Mouse (Mus musculus) kidney, embryonic 15.5 days (tissue): ENCODE measurements around the gene Erc2. TPM values are rescaled to one million over a fixed set of nuclear protein-coding genes. Genes with fewer than 3 reads are reported as not detected.

Source experiments
- ATAC-seq: fragments of 200-750 bp; cut with Nextera tagmentation; replicated peaks from 2 replicates; pipeline ENCODE4 v1.8.0; 2017; ENCODE audit warnings: moderate TSS enrichment; ENCODE audit not compliant: low FRiP score
- H3K27ac ChIP-seq: fragments of 300-500 bp; sonication (generic); 2 replicates; pipeline ENCODE4 v1.5.1; 2015; ENCODE audit warnings: mild to moderate bottlenecking, inconsistent platforms
- H3K27me3 ChIP-seq: fragments of 300-500 bp; sonication (generic); 2 replicates; pipeline ENCODE4 v1.6.1; 2015; ENCODE audit warnings: inconsistent platforms
- H3K36me3 ChIP-seq: fragments of 300-500 bp; sonication (generic); 2 replicates; pipeline ENCODE4 v1.6.1; 2015; ENCODE audit warnings: inconsistent platforms
- H3K4me1 ChIP-seq: fragments of 300-500 bp; sonication (generic); 2 replicates; pipeline ENCODE4 v1.6.1; 2015; ENCODE audit warnings: inconsistent platforms
- H3K4me2 ChIP-seq: fragments of 300-500 bp; sonication (generic); 2 replicates; pipeline ENCODE4 v1.6.1; 2015; ENCODE audit warnings: moderate library complexity, mild to moderate bottlenecking, inconsistent platforms
- H3K4me3 ChIP-seq: fragments of 300-500 bp; sonication (generic); replicated peaks from 2 replicates; pipeline ENCODE4 v1.5.1; 2015; ENCODE audit warnings: mild to moderate bottlenecking, inconsistent platforms
- H3K9ac ChIP-seq: fragments of 300-500 bp; sonication (generic); 2 replicates; pipeline ENCODE4 v1.6.1; 2015; ENCODE audit warnings: mild to moderate bottlenecking, inconsistent platforms
- H3K9me3 ChIP-seq: fragments of 300-500 bp; sonication (generic); replicated peaks from 2 replicates; pipeline ENCODE4 v1.6.1; 2016; ENCODE audit warnings: inconsistent platforms
- WGBS: fragments of 180-500 bp; shearing (Covaris S2); methylation state at CpG from one replicate; pipeline ENCODE4 v1.1.7; 2015; ENCODE audit warnings: mixed read lengths; 5-methylcytosine and 5-hydroxymethylcytosine counted together
- polyA plus RNA-seq: library from polyadenylated mRNA; unstranded; fragments of >200 nt; fragmentation: Nextera tagmentation; extraction: Ambion mirVana; gene quantifications from 2 replicates; pipeline ENCODE4 v1.2.1, GENCODE M21; 2015

Erc2 gene
- polyA plus RNA-seq, 1 experiment from 2014 or later = 7.0 TPM

DNA sequence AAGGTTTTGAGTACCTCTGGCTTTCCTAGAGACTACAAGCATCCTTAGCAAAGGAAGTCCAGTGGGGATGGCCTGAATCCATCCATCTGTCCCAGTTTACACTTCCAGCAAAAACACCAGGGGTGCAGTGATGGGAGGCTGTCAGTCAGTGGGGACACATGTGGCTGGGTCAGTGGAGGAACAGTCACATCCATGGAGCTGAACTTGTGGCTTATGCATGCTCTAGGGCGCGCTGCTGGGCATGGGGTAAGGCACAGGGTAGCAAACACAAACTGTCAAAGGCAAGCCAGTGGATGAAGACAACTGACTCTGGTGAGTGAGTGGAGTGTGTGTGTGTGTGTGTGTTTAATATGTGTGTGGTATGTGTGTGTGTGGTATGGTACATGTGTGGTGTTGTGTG lies 881.0 kb downstream of the Erc2 start:
- Histone ChIP-seq H3K4me2 (no peak overlapping the region), H3K4me1 (peaks cover 38% of the 10 kb centered on the region), H3K9me3 (no peaks in the 10 kb centered on the region), H3K4me3 (no peak overlapping the region), H3K36me3 (no peaks in the 10 kb centered on the region), H3K9ac (no peak overlapping the region), H3K27me3 (peaks cover 69% of the 10 kb centered on the region), H3K27ac (no peak overlapping the region)
- WGBS = 86% methylated on average over 2 of the region's 2 CpGs
- ATAC-seq = no peak

- peaks cover 72% of the 10 kb centered on the region for H3K27me3 ChIP-seq
- peak within 1 kb of the TSS; percentile 90 for H3K4me2 ChIP-seq
- H3K4me3 ChIP-seq = peak within 1 kb of the TSS; percentile 64
- H3K27ac ChIP-seq = peak within 1 kb of the TSS; percentile 92
- peak; percentile 40; the same call in 1 of the 2 replicates for ATAC-seq
- peaks cover 48% of the 10 kb centered on the region for H3K4me1 ChIP-seq
- H3K9me3 ChIP-seq = no peaks in the 10 kb centered on the region
- no peaks in the 10 kb centered on the region for H3K36me3 ChIP-seq
- peak within 1 kb of the TSS; percentile 68 for H3K9ac ChIP-seq
- WGBS = 1% methylated on average over 53 of the region's 53 CpGs
These were observed 882.1 kb downstream of the Erc2 start, which contains the start of gene Wnt5a for GRCm38 (mm10) chr14:28504101-28505050. Wnt5a (plus strand) TSS chr14:28504750.

DNA sequence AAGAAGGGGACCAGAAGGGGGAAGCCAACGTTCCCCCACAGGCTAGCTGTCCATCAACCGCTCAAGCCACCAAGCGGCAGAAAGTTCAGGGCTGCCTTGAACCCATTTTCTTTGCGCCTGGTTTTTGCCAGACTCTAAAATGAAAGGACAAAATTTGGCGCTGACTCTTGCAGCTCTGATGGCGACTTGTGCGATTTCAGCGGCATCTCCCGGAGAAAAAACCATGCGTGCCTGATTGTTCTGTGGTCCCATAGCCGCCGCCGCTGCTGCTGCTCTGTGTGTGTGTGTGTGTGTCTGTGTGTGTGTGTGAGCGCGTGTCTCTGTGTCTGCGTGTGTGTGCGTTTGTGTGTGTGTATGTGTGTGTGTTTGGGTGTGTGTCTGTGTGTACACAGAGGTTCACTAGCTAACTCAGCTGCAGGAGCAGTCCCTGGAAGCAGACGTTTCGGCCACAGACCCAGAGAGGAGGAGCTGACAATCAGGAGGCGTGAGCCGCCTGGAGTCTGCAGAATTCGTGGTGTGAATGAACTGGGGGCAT lies 882.9 kb downstream of the Erc2 start:
- peak overlapping the region; percentile 64 for H3K4me3 ChIP-seq
- peak overlapping the region; percentile 90 for H3K4me2 ChIP-seq
- H3K9ac ChIP-seq = peak overlapping the region; percentile 68
- peak; percentile 27; the same call in 1 of the 2 replicates for ATAC-seq
- peaks cover 55% of the 10 kb centered on the region for H3K4me1 ChIP-seq
- H3K27ac ChIP-seq = peak overlapping the region; percentile 92
- WGBS = under 1% methylated on average over 22 of the region's 22 CpGs
- peaks cover 77% of the 10 kb centered on the region for H3K27me3 ChIP-seq
- no peaks in the 10 kb centered on the region for H3K36me3 ChIP-seq
- no peaks in the 10 kb centered on the region for H3K9me3 ChIP-seq

GRCm38 (mm10) chr14:28505586-28506375 lies 883.6 kb downstream of the Erc2 start:
- H3K27me3 ChIP-seq = peaks cover 80% of the 10 kb centered on the region
- H3K4me2 ChIP-seq = peak overlapping the region; percentile 90
- H3K9ac ChIP-seq = peak overlapping the region; percentile 68
- H3K27ac ChIP-seq = peak overlapping the region; percentile 92
- ATAC-seq = peak; percentile 20
- no peaks in the 10 kb centered on the region for H3K36me3 ChIP-seq
- peaks cover 62% of the 10 kb centered on the region for H3K4me1 ChIP-seq
- peak overlapping the region; percentile 64 for H3K4me3 ChIP-seq
- WGBS = under 1% methylated on average over 62 of the region's 62 CpGs
- H3K9me3 ChIP-seq = no peaks in the 10 kb centered on the region

GRCm38 (mm10) chr14:28506376-28506831 lies 884.2 kb downstream of the Erc2 start:
- Histone ChIP-seq H3K36me3 (no peaks in the 10 kb centered on the region), H3K4me3 (peak overlapping the region; percentile 64), H3K9ac (peak overlapping the region; percentile 68), H3K9me3 (no peaks in the 10 kb centered on the region), H3K27me3 (peaks cover 80% of the 10 kb centered on the region), H3K4me1 (peaks cover 66% of the 10 kb centered on the region), H3K27ac (peak overlapping the region; percentile 92), H3K4me2 (peak overlapping the region; percentile 90)
- ATAC-seq = 0 out of 2 replicates have a peak, but pooled peaks have one; percentile 27
- under 1% methylated on average over 29 of the region's 29 CpGs for WGBS

DNA sequence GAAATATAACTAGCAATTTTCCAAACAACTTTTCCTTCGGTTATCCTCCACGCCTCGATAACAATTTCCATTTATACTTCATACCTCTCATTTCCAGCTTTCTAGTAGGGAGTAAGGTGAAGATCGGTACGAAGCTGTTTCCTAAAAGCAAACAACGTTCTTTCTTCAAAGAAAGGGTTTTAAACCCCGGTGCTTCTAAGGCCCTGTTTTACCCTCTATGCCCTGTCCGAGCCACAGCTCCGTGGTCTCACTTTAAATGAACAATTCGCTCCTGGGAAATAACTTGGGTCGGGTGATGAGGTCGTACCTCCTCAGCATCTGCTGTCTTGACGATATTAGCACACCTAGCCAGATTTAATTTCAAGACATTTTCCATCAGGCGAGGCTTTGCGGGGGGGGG lies 884.8 kb downstream of the Erc2 start:
- Histone ChIP-seq H3K9me3 (no peaks in the 10 kb centered on the region), H3K27ac (peak overlapping the region; percentile 92), H3K4me1 (peaks cover 66% of the 10 kb centered on the region), H3K4me3 (peak overlapping the region; percentile 64), H3K36me3 (no peaks in the 10 kb centered on the region), H3K27me3 (peaks cover 79% of the 10 kb centered on the region), H3K9ac (peak overlapping the region; percentile 68), H3K4me2 (peak overlapping the region; percentile 90)
- WGBS = 1% methylated on average over 15 of the region's 15 CpGs
- ATAC-seq = no peak

- no peaks in the 10 kb centered on the region for H3K9me3 ChIP-seq
- no peaks in the 10 kb centered on the region for H3K36me3 ChIP-seq
- H3K27ac ChIP-seq = peak overlapping the region; percentile 92
- peak overlapping the region; percentile 90 for H3K4me2 ChIP-seq
- peak overlapping the region; percentile 68 for H3K9ac ChIP-seq
- ATAC-seq = no peak
- peak overlapping the region; percentile 64 for H3K4me3 ChIP-seq
- H3K27me3 ChIP-seq = peaks cover 79% of the 10 kb centered on the region
- H3K4me1 ChIP-seq = peaks cover 66% of the 10 kb centered on the region
- WGBS = 2% methylated on average over 18 of the region's 18 CpGs
These were observed 885.2 kb downstream of the Erc2 start for GRCm38 (mm10) chr14:28507471-28507870.

DNA sequence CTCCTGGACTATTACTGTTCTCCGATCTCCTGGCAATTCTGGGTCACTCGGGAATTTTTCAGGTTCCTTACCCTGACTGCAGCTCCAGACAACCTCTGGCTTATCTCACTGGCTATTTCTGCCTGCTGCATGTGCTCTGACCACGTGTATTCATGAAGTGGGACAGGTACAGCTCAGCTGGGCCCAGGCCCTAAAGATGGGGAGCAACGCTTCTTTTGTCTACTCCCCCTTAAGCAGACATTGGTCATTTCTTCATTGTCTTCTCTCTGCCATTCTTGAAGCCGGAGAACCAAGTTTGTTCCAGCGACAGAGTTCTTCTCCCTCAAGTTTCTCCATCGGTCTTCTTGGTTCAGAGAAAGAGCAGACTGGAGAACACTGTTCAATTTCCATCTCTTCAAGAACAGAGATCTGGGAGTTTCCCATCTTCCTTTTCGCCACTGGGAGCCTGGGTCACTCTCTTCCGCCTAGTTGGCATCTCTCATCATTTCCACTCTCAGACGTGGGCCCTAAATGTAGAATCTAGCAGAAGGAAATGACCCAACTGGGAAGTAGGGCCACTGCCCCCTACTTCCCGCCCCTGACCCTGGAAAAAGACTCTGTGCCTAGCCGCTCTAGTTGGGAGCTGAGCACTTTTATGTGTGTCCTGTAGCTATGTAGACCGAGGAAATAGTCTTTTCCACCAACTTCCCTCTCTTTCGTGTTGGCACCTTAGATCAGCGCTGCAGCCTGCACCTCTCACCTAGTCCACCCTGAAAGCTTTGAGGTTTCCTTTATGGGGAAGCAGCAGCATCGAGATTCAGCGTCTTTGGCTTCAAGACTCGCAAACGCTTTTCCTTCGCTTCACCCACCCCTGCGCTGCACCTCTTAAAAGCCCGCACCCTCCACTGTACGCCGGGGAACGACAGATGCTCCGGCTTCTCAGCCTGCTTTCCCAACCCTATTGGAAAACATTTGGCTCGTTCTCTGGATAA lies 886.3 kb downstream of the Erc2 start:
- Histone ChIP-seq H3K9me3 (no peaks in the 10 kb centered on the region), H3K36me3 (peaks cover 8% of the 10 kb centered on the region; the same call in 1 of the 2 replicates), H3K4me2 (peak overlapping the region; percentile 90), H3K4me1 (peaks cover 66% of the 10 kb centered on the region), H3K27ac (no peak overlapping the region), H3K27me3 (peaks cover 79% of the 10 kb centered on the region), H3K9ac (peak overlapping the region; percentile 26; the same call in 1 of the 2 replicates), H3K4me3 (peak overlapping the region; percentile 64)
- ATAC-seq = no peak
- 18% methylated on average over 27 of the region's 27 CpGs for WGBS

DNA sequence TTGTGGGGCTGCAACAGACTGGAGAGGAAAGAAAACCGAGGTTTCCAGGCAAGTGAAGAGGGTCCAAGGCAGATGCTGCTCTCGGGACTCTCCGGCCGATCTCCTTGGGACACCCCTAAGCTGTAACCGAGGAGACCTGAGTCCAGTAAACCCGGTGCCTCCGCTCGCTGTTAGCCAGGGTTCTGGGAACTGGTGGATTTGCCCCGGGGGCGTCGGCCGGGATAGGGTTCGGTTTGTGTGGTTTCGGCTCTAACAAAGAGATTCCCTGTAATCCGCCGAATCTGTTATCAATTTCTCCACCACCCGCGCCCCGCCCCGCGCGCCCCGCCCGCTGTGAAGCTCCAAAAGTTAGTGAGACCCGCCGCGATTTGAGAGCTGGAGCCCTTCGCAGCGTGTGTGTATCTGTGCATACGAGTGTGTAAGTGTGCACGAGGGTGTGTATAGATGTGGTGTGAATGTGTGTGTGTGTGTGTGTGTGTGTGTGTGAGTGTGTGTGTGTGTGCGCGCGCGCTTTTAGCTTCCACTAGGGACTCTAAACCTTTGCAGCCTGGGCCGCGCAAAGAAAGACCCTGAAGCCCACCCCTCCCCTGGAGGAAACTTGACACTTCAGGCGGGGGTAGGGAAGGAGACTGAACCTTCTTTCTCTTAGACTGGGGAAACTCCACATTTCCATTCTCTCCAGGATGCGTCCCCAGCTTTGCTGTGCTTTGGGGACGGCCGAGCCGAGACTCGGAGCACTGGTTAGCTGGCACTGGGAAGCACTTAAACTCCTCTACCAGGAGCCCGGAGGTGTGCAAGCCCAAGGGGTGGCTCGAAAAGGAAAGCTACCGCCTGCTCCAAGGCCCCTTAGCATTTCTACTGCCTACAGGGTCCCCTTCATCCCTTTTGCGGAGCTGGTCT lies 887.5 kb downstream of the Erc2 start:
- Histone ChIP-seq H3K4me3 (peak overlapping the region; percentile 64), H3K36me3 (peaks cover 10% of the 10 kb centered on the region; the same call in 1 of the 2 replicates), H3K27me3 (peaks cover 74% of the 10 kb centered on the region), H3K4me1 (peaks cover 59% of the 10 kb centered on the region), H3K9me3 (no peaks in the 10 kb centered on the region), H3K4me2 (peak overlapping the region; percentile 90), H3K27ac (peak overlapping the region; percentile 56), H3K9ac (peak overlapping the region; percentile 43)
- WGBS = 1% methylated on average over 47 of the region's 47 CpGs
- ATAC-seq = no peak
